Mouse (Mus musculus) limb, embryonic 13.5 days (tissue): Measurements from ENCODE around the gene Rsl1d1. TPM values are rescaled to one million over a fixed set of nuclear protein-coding genes. Genes with fewer than 3 reads are reported as not detected.
"Not testable (repeated sequence)": the region's sequence is repeated elsewhere in the genome, so short reads cannot be mapped to it uniquely, and the experiment has no call there.

Experiments
- ATAC-seq: fragments of 200-750 bp; cut with Nextera tagmentation; 2 replicates; pipeline ENCODE4 v1.8.0; 2017; ENCODE audit warnings: low read depth, moderate number of reproducible peaks, moderate TSS enrichment; ENCODE audit not compliant: low FRiP score
- H3K27ac ChIP-seq: fragments of 300-500 bp; sonication (generic); 2 replicates; pipeline ENCODE4 v1.5.1; 2015; ENCODE audit warnings: inconsistent platforms, mild to moderate bottlenecking, moderate library complexity
- H3K27me3 ChIP-seq: fragments of 300-500 bp; sonication (generic); 2 replicates; pipeline ENCODE4 v1.6.1; 2015; ENCODE audit warnings: mild to moderate bottlenecking, inconsistent platforms
- H3K36me3 ChIP-seq: fragments of 300-500 bp; sonication (generic); 2 replicates; pipeline ENCODE4 v1.6.1; 2015; ENCODE audit warnings: inconsistent platforms, mild to moderate bottlenecking, moderate library complexity
- H3K4me1 ChIP-seq: fragments of 300-500 bp; sonication (generic); 2 replicates; pipeline ENCODE4 v1.6.1; 2015; ENCODE audit warnings: inconsistent platforms
- H3K4me2 ChIP-seq: fragments of 300-500 bp; sonication (generic); replicated peaks from 2 replicates; pipeline ENCODE4 v1.6.1; 2015; ENCODE audit warnings: inconsistent platforms, mild to moderate bottlenecking, moderate library complexity
- H3K4me3 ChIP-seq: fragments of 300-500 bp; sonication (generic); 2 replicates; pipeline ENCODE4 v1.5.1; 2015; ENCODE audit warnings: moderate library complexity, mild to moderate bottlenecking, inconsistent platforms
- H3K9ac ChIP-seq: fragments of 300-500 bp; sonication (generic); 2 replicates; pipeline ENCODE4 v1.6.1; 2015; ENCODE audit warnings: mild to moderate bottlenecking, inconsistent platforms
- H3K9me3 ChIP-seq: fragments of 300-500 bp; sonication (generic); 2 replicates; pipeline ENCODE4 v1.6.1; 2016; ENCODE audit warnings: inconsistent platforms
- WGBS: fragments of 180-500 bp; shearing (Covaris S2); methylation state at CpG from one replicate; pipeline ENCODE4 v1.1.7; 2015; 5-methylcytosine and 5-hydroxymethylcytosine counted together
- polyA plus RNA-seq: library from polyadenylated mRNA; unstranded; fragments of >200 nt; fragmentation: Nextera tagmentation; extraction: Ambion mirVana; gene quantifications from 2 replicates; pipeline ENCODE4 v1.2.1, GENCODE M21; 2015

The Rsl1d1 gene
- polyA plus RNA-seq, 1 experiment from 2014 or later: 193 TPM

GRCm38 (mm10) chr16:11190150-11190549 lies 13.0 kb downstream of the Rsl1d1 start:
- no peak overlapping the region for H3K27ac ChIP-seq
- no peak overlapping the region for H3K4me2 ChIP-seq
- H3K9me3 ChIP-seq: no peaks in the 10 kb centered on the region
- H3K4me3 ChIP-seq: no peak overlapping the region
- 85% methylated on average over 7 of the region's 7 CpGs for WGBS
- no peak overlapping the region for H3K9ac ChIP-seq
- ATAC-seq: no peak
- H3K27me3 ChIP-seq: no peaks in the 10 kb centered on the region
- no peaks in the 10 kb centered on the region for H3K4me1 ChIP-seq
- peaks cover 42% of the 10 kb centered on the region for H3K36me3 ChIP-seq

DNA sequence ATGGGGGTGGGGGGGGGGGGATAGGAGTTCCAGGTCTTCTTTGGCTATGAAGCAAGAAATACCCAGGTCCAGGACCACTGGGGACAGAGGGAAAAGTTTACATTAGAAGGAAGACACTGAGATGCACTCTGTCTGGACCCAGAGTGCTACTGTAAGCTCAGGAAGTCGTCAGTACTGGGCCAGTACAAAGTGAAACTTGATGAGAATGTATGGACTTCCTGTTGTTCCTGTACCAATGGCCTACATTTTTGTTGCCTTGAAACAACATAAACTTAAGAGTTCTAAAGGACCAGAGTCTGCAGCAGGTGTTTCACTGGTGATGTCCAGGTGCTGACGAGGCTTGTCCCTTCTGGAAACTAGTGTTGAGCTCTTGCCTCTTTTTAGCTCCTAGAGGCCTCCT lies 25.7 kb downstream of the Rsl1d1 start:
- no peaks in the 10 kb centered on the region for H3K9me3 ChIP-seq
- H3K4me2 ChIP-seq: no peak overlapping the region
- H3K27me3 ChIP-seq: no peaks in the 10 kb centered on the region
- no peaks in the 10 kb centered on the region for H3K36me3 ChIP-seq
- ATAC-seq: no peak
- peaks cover 11% of the 10 kb centered on the region; the same call in 1 of the 2 replicates for H3K4me1 ChIP-seq
- H3K27ac ChIP-seq: no peak overlapping the region
- H3K4me3 ChIP-seq: no peak overlapping the region
- 72% methylated on average over 2 of the region's 2 CpGs for WGBS
- H3K9ac ChIP-seq: no peak overlapping the region

DNA sequence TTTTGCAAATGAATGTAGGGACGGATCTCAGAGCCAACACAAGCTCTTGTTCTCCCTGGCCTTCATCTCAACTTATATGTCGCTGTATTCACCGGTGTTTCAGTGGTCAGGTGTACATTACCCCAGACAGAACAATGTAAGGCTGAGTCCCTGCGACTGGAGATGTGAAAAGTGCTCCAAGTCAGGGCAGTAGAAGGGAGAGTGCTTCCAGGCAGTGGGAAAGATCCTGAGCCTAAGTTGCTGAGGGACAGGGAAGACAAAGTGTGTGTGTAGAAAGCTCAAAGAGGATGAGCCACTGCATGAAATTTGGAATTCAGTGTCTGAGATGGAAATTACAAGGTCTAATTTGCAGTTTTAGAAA lies 26.3 kb downstream of the Rsl1d1 start:
- H3K4me1 ChIP-seq: peaks cover 15% of the 10 kb centered on the region
- peak overlapping the region; percentile 88 for H3K4me3 ChIP-seq
- no peaks in the 10 kb centered on the region for H3K9me3 ChIP-seq
- ATAC-seq: no peak
- 3% methylated on average over 4 of the region's 4 CpGs for WGBS
- peak overlapping the region; percentile 88 for H3K4me2 ChIP-seq
- H3K36me3 ChIP-seq: no peaks in the 10 kb centered on the region
- no peak overlapping the region; the same call in 1 of the 2 replicates for H3K27ac ChIP-seq
- H3K27me3 ChIP-seq: no peaks in the 10 kb centered on the region
- peak overlapping the region; percentile 87 for H3K9ac ChIP-seq

- Histone ChIP-seq H3K4me3 (peak within 1 kb of the TSS; percentile 88), H3K9me3 (no peaks in the 10 kb centered on the region), H3K36me3 (no peaks in the 10 kb centered on the region), H3K27ac (peak within 1 kb of the TSS; percentile 75), H3K9ac (peak within 1 kb of the TSS; percentile 87), H3K27me3 (no peaks in the 10 kb centered on the region), H3K4me1 (peaks cover 20% of the 10 kb centered on the region), H3K4me2 (peak within 1 kb of the TSS; percentile 88)
- under 1% methylated on average over 47 of the region's 57 CpGs for WGBS
- peak; percentile 94 for ATAC-seq
These were observed 26.8 kb downstream of the Rsl1d1 start, which contains the start of gene Zc3h7a for GRCm38 (mm10) chr16:11176208-11176883. TSS of gene Zc3h7a (minus strand) at chr16:11176393.

GRCm38 (mm10) chr16:11175489-11176207 lies 27.5 kb downstream of the Rsl1d1 start:
- peak overlapping the region; percentile 88 for H3K4me3 ChIP-seq
- peak overlapping the region; percentile 88 for H3K4me2 ChIP-seq
- H3K36me3 ChIP-seq: no peaks in the 10 kb centered on the region
- H3K9ac ChIP-seq: peak overlapping the region; percentile 87
- H3K4me1 ChIP-seq: peaks cover 27% of the 10 kb centered on the region
- peak overlapping the region; percentile 75 for H3K27ac ChIP-seq
- H3K27me3 ChIP-seq: no peaks in the 10 kb centered on the region
- no peaks in the 10 kb centered on the region for H3K9me3 ChIP-seq
- under 1% methylated on average over 71 of the region's 72 CpGs for WGBS
- ATAC-seq: peak; percentile 66

GRCm38 (mm10) chr16:11175100-11175488 lies 28.0 kb downstream of the Rsl1d1 start:
- Histone ChIP-seq H3K4me1 (peaks cover 32% of the 10 kb centered on the region), H3K9me3 (no peaks in the 10 kb centered on the region)

GRCm38 (mm10) chr16:11174671-11175081 lies 28.5 kb downstream of the Rsl1d1 start:
- no peaks in the 10 kb centered on the region for H3K9me3 ChIP-seq
- H3K27me3 ChIP-seq: no peaks in the 10 kb centered on the region
- peak overlapping the region; percentile 87 for H3K9ac ChIP-seq
- H3K4me2 ChIP-seq: peak overlapping the region; percentile 88
- WGBS: 6% methylated on average over 10 of the region's 10 CpGs
- H3K27ac ChIP-seq: peak overlapping the region; percentile 75; the same call in 1 of the 2 replicates
- H3K4me3 ChIP-seq: peak overlapping the region; percentile 88
- H3K36me3 ChIP-seq: no peaks in the 10 kb centered on the region
- H3K4me1 ChIP-seq: peaks cover 32% of the 10 kb centered on the region
- no peak for ATAC-seq

More at GRCm38 (mm10) chr16:11175100-11175488, 28.0 kb downstream of the Rsl1d1 start:
- peak overlapping the region; percentile 88 for H3K4me3 ChIP-seq
- H3K36me3 ChIP-seq: no peaks in the 10 kb centered on the region
- no peaks in the 10 kb centered on the region for H3K27me3 ChIP-seq
- peak overlapping the region; percentile 88 for H3K4me2 ChIP-seq
- H3K27ac ChIP-seq: peak overlapping the region; percentile 75
- ATAC-seq: no peak
- peak overlapping the region; percentile 87 for H3K9ac ChIP-seq
- WGBS: 5% methylated on average over 9 of the region's 9 CpGs

DNA sequence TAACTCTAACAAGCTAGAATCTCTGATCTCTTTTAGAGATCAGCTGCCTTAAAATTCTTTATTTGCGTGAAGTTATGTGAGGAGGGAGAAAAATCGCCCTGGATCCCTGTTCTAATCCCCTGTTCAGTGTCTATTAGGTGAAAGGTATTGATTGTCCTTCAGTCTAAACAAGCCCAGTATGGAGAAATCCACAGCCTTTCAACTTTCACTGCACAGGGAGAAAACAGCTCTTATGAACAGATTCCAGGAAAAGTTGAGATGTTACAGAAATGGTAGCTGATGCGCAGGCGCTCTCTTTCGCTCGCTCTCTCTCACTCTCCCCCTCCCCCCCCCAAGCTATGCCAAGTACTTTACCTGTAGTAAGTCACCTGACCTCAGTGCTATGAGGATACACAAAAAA lies 31.5 kb downstream of the Rsl1d1 start:
- ATAC-seq: no peak
- no peaks in the 10 kb centered on the region for H3K9me3 ChIP-seq
- WGBS: 85% methylated on average over 6 of the region's 6 CpGs
- peaks cover 28% of the 10 kb centered on the region for H3K4me1 ChIP-seq
- no peak overlapping the region for H3K9ac ChIP-seq
- H3K36me3 ChIP-seq: no peaks in the 10 kb centered on the region
- H3K27ac ChIP-seq: no peak overlapping the region
- H3K27me3 ChIP-seq: no peaks in the 10 kb centered on the region
- no peak overlapping the region for H3K4me3 ChIP-seq
- H3K4me2 ChIP-seq: no peak overlapping the region

- no peaks in the 10 kb centered on the region for H3K27me3 ChIP-seq
- WGBS: 89% methylated on average over 2 of the region's 2 CpGs
- H3K9me3 ChIP-seq: no peaks in the 10 kb centered on the region
- H3K4me3 ChIP-seq: no peak overlapping the region
- H3K36me3 ChIP-seq: peaks cover 16% of the 10 kb centered on the region
- no peak overlapping the region for H3K4me2 ChIP-seq
- H3K4me1 ChIP-seq: peaks cover 24% of the 10 kb centered on the region
- no peak for ATAC-seq
- H3K27ac ChIP-seq: no peak overlapping the region
- H3K9ac ChIP-seq: no peak overlapping the region
These were observed 36.7 kb downstream of the Rsl1d1 start for GRCm38 (mm10) chr16:11166431-11166830.

DNA sequence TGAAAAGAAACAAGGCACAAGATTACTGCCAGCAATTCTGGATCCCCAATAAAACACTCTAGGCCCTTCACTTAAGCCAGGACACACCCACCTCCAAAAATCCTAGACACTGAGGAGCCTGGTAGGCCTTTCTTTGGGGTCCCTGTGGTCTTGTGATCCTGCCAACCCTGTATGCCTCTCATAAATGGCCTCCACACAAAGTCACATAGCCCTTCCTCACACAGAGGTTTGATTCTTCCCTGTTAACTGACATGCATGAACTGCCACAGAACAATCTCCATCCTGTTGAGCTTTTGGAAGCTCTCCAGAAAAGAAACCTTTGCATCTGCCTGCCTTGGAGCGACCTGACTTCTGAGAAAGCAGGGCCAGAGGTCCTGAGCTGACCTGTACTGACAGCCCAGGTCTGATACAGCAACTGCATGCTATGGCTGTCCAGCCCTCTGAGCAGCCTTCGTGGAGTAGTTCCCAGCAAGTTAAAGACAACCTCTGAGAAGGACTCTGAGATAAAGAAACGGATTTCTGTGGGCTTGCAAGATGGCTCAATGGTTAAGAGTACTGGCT lies 38.4 kb downstream of the Rsl1d1 start:
- H3K27me3 ChIP-seq: no peaks in the 10 kb centered on the region
- H3K9ac ChIP-seq: no peak overlapping the region
- H3K9me3 ChIP-seq: no peaks in the 10 kb centered on the region
- no peak overlapping the region for H3K4me3 ChIP-seq
- peak; percentile 66; the same call in 1 of the 2 replicates for ATAC-seq
- peak overlapping the region; percentile 45; the same call in 1 of the 2 replicates for H3K27ac ChIP-seq
- H3K36me3 ChIP-seq: peaks cover 21% of the 10 kb centered on the region
- H3K4me2 ChIP-seq: no peak overlapping the region
- peaks cover 11% of the 10 kb centered on the region for H3K4me1 ChIP-seq
- 71% methylated on average over 3 of the region's 3 CpGs for WGBS

GRCm38 (mm10) chr16:11157721-11158120 lies 45.4 kb downstream of the Rsl1d1 start:
- not testable (repeated sequence) for H3K27me3 ChIP-seq, H3K4me2 ChIP-seq, H3K4me3 ChIP-seq, H3K27ac ChIP-seq, H3K9ac ChIP-seq, H3K9me3 ChIP-seq, H3K4me1 ChIP-seq, ATAC-seq
- H3K36me3 ChIP-seq: peaks cover 68% of the 10 kb centered on the region
- WGBS: 83% methylated on average over 3 of the region's 3 CpGs

- H3K36me3 ChIP-seq: peaks cover 72% of the 10 kb centered on the region
- ATAC-seq: no peak
- H3K4me1 ChIP-seq: no peaks in the 10 kb centered on the region
- H3K4me3 ChIP-seq: no peak overlapping the region
- no peak overlapping the region for H3K27ac ChIP-seq
- no peak overlapping the region for H3K4me2 ChIP-seq
- no peaks in the 10 kb centered on the region for H3K27me3 ChIP-seq
- H3K9me3 ChIP-seq: 0 out of 2 replicates have a peak, but pooled peaks cover 8% of the 10 kb centered on the region
- H3K9ac ChIP-seq: no peak overlapping the region
These were observed 48.6 kb downstream of the Rsl1d1 start for GRCm38 (mm10) chr16:11154500-11154899.
